Mouse (Mus musculus): ENCODE results near the gene Retreg2. TPM values are rescaled to one million over a fixed set of nuclear protein-coding genes. Genes with fewer than 3 reads are reported as not detected.

The Retreg2 gene
- polyA plus RNA-seq, 1 experiment, result 22.7 TPM

GRCm38 (mm10) chr1:75141486-75142190 is 940 bp upstream of the Retreg2 start:
- H3K36me3 ChIP-seq (ENCODE audit: control insufficient read depth, insufficient read depth, low read length, poor library complexity, severe bottlenecking), result 0 out of 2 replicates have a peak, but pooled peaks cover 10% of the 10 kb centered on the region
- no peaks in the 10 kb centered on the region for H3K27me3 ChIP-seq (ENCODE audit: control insufficient read depth, insufficient read depth, low read length, poor library complexity, severe bottlenecking)
- H3K4me3 ChIP-seq (ENCODE audit: low read depth, low read length), result peak overlapping the region; percentile 69
- TF ChIP-seq POLR2A (IDR thresholded peaks at IDR 0.05; ENCODE audit: insufficient read depth, low read length) (no peak), CTCF (IDR thresholded peaks at IDR 0.05; ENCODE audit: low read depth, low read length) (no peak)
- no peaks in the 10 kb centered on the region for H3K9me3 ChIP-seq (replicated peaks; ENCODE audit: control insufficient read depth, insufficient read depth, low read length, poor library complexity, severe bottlenecking)
- H3K27ac ChIP-seq (ENCODE audit: insufficient read depth, low read length), result no peak overlapping the region
- no peaks in the 10 kb centered on the region for H3K4me1 ChIP-seq (ENCODE audit: control insufficient read depth, insufficient read depth, low read length)
- H3K9ac ChIP-seq (ENCODE audit: low read depth, poor library complexity, severe bottlenecking), result peak overlapping the region; percentile 60

GRCm38 (mm10) chr1:75145589-75145988 is 3.0 kb downstream of the Retreg2 start:
- Histone ChIP-seq H3K9me3 (replicated peaks; ENCODE audit: control insufficient read depth, insufficient read depth, low read length, poor library complexity, severe bottlenecking) (no peaks in the 10 kb centered on the region), H3K9ac (ENCODE audit: low read depth, poor library complexity, severe bottlenecking) (no peak overlapping the region), H3K27me3 (ENCODE audit: control insufficient read depth, insufficient read depth, low read length, poor library complexity, severe bottlenecking) (no peaks in the 10 kb centered on the region), H3K4me3 (ENCODE audit: low read depth, low read length) (no peak overlapping the region), H3K4me1 (ENCODE audit: control insufficient read depth, insufficient read depth, low read length) (no peaks in the 10 kb centered on the region), H3K27ac (ENCODE audit: insufficient read depth, low read length) (no peak overlapping the region), H3K36me3 (ENCODE audit: control insufficient read depth, insufficient read depth, low read length, poor library complexity, severe bottlenecking) (0 out of 2 replicates have a peak, but pooled peaks cover 4% of the 10 kb centered on the region)
- TF ChIP-seq CTCF (IDR thresholded peaks at IDR 0.05; ENCODE audit: low read depth, low read length), result no peak
- no peak for TF ChIP-seq POLR2A (IDR thresholded peaks at IDR 0.05; ENCODE audit: insufficient read depth, low read length)
- TF ChIP-seq EP300 (IDR thresholded peaks at IDR 0.05; ENCODE audit: insufficient read depth, low read depth, low read length), result no peak

- Histone ChIP-seq H3K9ac (ENCODE audit: low read depth, poor library complexity, severe bottlenecking) (no peak overlapping the region), H3K4me1 (ENCODE audit: control insufficient read depth, insufficient read depth, low read length) (no peaks in the 10 kb centered on the region), H3K4me3 (ENCODE audit: low read depth, low read length) (no peak overlapping the region), H3K27me3 (ENCODE audit: control insufficient read depth, insufficient read depth, low read length, poor library complexity, severe bottlenecking) (no peaks in the 10 kb centered on the region), H3K27ac (ENCODE audit: insufficient read depth, low read length) (no peak overlapping the region), H3K36me3 (ENCODE audit: control insufficient read depth, insufficient read depth, low read length, poor library complexity, severe bottlenecking) (0 out of 2 replicates have a peak, but pooled peaks cover 4% of the 10 kb centered on the region), H3K9me3 (replicated peaks; ENCODE audit: control insufficient read depth, insufficient read depth, low read length, poor library complexity, severe bottlenecking) (no peaks in the 10 kb centered on the region)
- no peak for TF ChIP-seq POLR2A (IDR thresholded peaks at IDR 0.05; ENCODE audit: insufficient read depth, low read length)
- no peak for TF ChIP-seq EP300 (IDR thresholded peaks at IDR 0.05; ENCODE audit: insufficient read depth, low read depth, low read length)
- no peak for TF ChIP-seq CTCF (IDR thresholded peaks at IDR 0.05; ENCODE audit: low read depth, low read length)
Observed at GRCm38 (mm10) chr1:75147411-75148135, 5.0 kb downstream of the Retreg2 start.

- TF ChIP-seq CTCF (IDR thresholded peaks at IDR 0.05; ENCODE audit: low read depth, low read length) (no peak), POLR2A (IDR thresholded peaks at IDR 0.05; ENCODE audit: insufficient read depth, low read length) (no peak), EP300 (IDR thresholded peaks at IDR 0.05; ENCODE audit: insufficient read depth, low read depth, low read length) (no peak)
Observed at GRCm38 (mm10) chr1:75148727-75149126, 6.1 kb downstream of the Retreg2 start.

GRCm38 (mm10) chr1:75155837-75156236 is 13.3 kb downstream of the Retreg2 start:
- H3K9me3 ChIP-seq (replicated peaks; ENCODE audit: control insufficient read depth, insufficient read depth, low read length, poor library complexity, severe bottlenecking), result no peaks in the 10 kb centered on the region
- no peak overlapping the region for H3K9ac ChIP-seq (ENCODE audit: low read depth, poor library complexity, severe bottlenecking)
- H3K27me3 ChIP-seq (ENCODE audit: control insufficient read depth, insufficient read depth, low read length, poor library complexity, severe bottlenecking), result no peaks in the 10 kb centered on the region
- H3K4me1 ChIP-seq (ENCODE audit: control insufficient read depth, insufficient read depth, low read length), result no peaks in the 10 kb centered on the region
- no peak overlapping the region for H3K27ac ChIP-seq (ENCODE audit: insufficient read depth, low read length)
- no peaks in the 10 kb centered on the region for H3K36me3 ChIP-seq (ENCODE audit: control insufficient read depth, insufficient read depth, low read length, poor library complexity, severe bottlenecking)
- H3K4me3 ChIP-seq (ENCODE audit: low read depth, low read length), result no peak overlapping the region
- TF ChIP-seq CTCF (IDR thresholded peaks at IDR 0.05; ENCODE audit: low read depth, low read length) (no peak), POLR2A (IDR thresholded peaks at IDR 0.05; ENCODE audit: insufficient read depth, low read length) (no peak), EP300 (IDR thresholded peaks at IDR 0.05; ENCODE audit: insufficient read depth, low read depth, low read length) (no peak)

More at GRCm38 (mm10) chr1:75148727-75149126, 6.1 kb downstream of the Retreg2 start:
- Histone ChIP-seq H3K27ac (ENCODE audit: insufficient read depth, low read length) (no peak overlapping the region), H3K36me3 (ENCODE audit: control insufficient read depth, insufficient read depth, low read length, poor library complexity, severe bottlenecking) (0 out of 2 replicates have a peak, but pooled peaks cover 4% of the 10 kb centered on the region), H3K9ac (ENCODE audit: low read depth, poor library complexity, severe bottlenecking) (no peak overlapping the region), H3K27me3 (ENCODE audit: control insufficient read depth, insufficient read depth, low read length, poor library complexity, severe bottlenecking) (no peaks in the 10 kb centered on the region), H3K4me3 (ENCODE audit: low read depth, low read length) (no peak overlapping the region), H3K4me1 (ENCODE audit: control insufficient read depth, insufficient read depth, low read length) (no peaks in the 10 kb centered on the region), H3K9me3 (replicated peaks; ENCODE audit: control insufficient read depth, insufficient read depth, low read length, poor library complexity, severe bottlenecking) (no peaks in the 10 kb centered on the region)

- H3K9ac ChIP-seq (ENCODE audit: low read depth, poor library complexity, severe bottlenecking), result no peak overlapping the region
- TF ChIP-seq EP300 (IDR thresholded peaks at IDR 0.05; ENCODE audit: insufficient read depth, low read depth, low read length) (no peak), POLR2A (IDR thresholded peaks at IDR 0.05; ENCODE audit: insufficient read depth, low read length) (no peak), CTCF (IDR thresholded peaks at IDR 0.05; ENCODE audit: low read depth, low read length) (no peak)
- H3K27ac ChIP-seq (ENCODE audit: insufficient read depth, low read length), result no peak overlapping the region
- H3K27me3 ChIP-seq (ENCODE audit: control insufficient read depth, insufficient read depth, low read length, poor library complexity, severe bottlenecking), result no peaks in the 10 kb centered on the region
- no peaks in the 10 kb centered on the region for H3K4me1 ChIP-seq (ENCODE audit: control insufficient read depth, insufficient read depth, low read length)
- no peak overlapping the region for H3K4me3 ChIP-seq (ENCODE audit: low read depth, low read length)
- H3K9me3 ChIP-seq (replicated peaks; ENCODE audit: control insufficient read depth, insufficient read depth, low read length, poor library complexity, severe bottlenecking), result no peaks in the 10 kb centered on the region
- no peaks in the 10 kb centered on the region for H3K36me3 ChIP-seq (ENCODE audit: control insufficient read depth, insufficient read depth, low read length, poor library complexity, severe bottlenecking)
Observed at GRCm38 (mm10) chr1:75158990-75159389, 16.4 kb downstream of the Retreg2 start.
